Mouse (Mus musculus) lung, embryonic 14.5 days (tissue): Measurements from ENCODE around the gene Cdc73. TPM values are rescaled to one million over a fixed set of nuclear protein-coding genes. Genes with fewer than 3 reads are reported as not detected.
"Not testable (repeated sequence)": the region's sequence is repeated elsewhere in the genome, so short reads cannot be mapped to it uniquely, and the experiment has no call there.

Source experiments
- ATAC-seq: fragments of 200-750 bp; cut with Nextera tagmentation; 2 replicates; pipeline ENCODE4 v1.8.0; 2017; ENCODE audit warnings: mild to moderate bottlenecking, moderate TSS enrichment, moderate library complexity; ENCODE audit not compliant: insufficient read depth
- DNase-seq: peaks from one replicate; pipeline ENCODE4 v3.0.0-alpha.2; 2015
- H3K27ac ChIP-seq: fragments of 300-500 bp; sonication (generic); 2 replicates; pipeline ENCODE4 v1.5.1; 2014; ENCODE audit warnings: low read depth, mild to moderate bottlenecking, moderate library complexity
- H3K27me3 ChIP-seq: fragments of 300-500 bp; sonication (generic); 2 replicates; pipeline ENCODE4 v1.6.1; 2014; ENCODE audit warnings: low read length, control low read depth; ENCODE audit not compliant: insufficient read depth
- H3K36me3 ChIP-seq: fragments of 300-500 bp; sonication (generic); 2 replicates; pipeline ENCODE4 v1.6.1; 2014; ENCODE audit warnings: control low read depth; ENCODE audit not compliant: insufficient read depth
- H3K4me1 ChIP-seq: fragments of 300-500 bp; sonication (generic); 2 replicates; pipeline ENCODE4 v1.6.1; 2014; ENCODE audit warnings: antibody characterized with exemption, control low read depth; ENCODE audit not compliant: insufficient read depth
- H3K4me2 ChIP-seq: fragments of 300-500 bp; sonication (generic); 2 replicates; pipeline ENCODE4 v1.6.1; 2014; ENCODE audit warnings: mild to moderate bottlenecking
- H3K4me3 ChIP-seq: fragments of 300-500 bp; sonication (generic); 2 replicates; pipeline ENCODE4 v1.5.1; 2014; ENCODE audit warnings: low read depth, low read length
- H3K9ac ChIP-seq: fragments of 300-500 bp; sonication (generic); 2 replicates; pipeline ENCODE4 v1.6.1; 2014
- H3K9me3 ChIP-seq: fragments of 300-500 bp; sonication (generic); 2 replicates; pipeline ENCODE4 v1.6.1; 2016; ENCODE audit warnings: low read depth, low read length, control low read depth
- CTCF ChIP-seq: IDR thresholded peaks from 2 replicates; pipeline ENCODE4 v1.5.1; 2016; ENCODE audit warnings: antibody characterized with exemption, low read depth
- WGBS: fragments of 180-500 bp; shearing (Covaris S2); extraction: QIAGEN DNeasy Blood & Tissue Kit; methylation state at CpG from one replicate; pipeline ENCODE4 v1.1.7; 2014; 5-methylcytosine and 5-hydroxymethylcytosine counted together
- polyA plus RNA-seq: library from polyadenylated mRNA; unstranded; fragments of >200 nt; fragmentation: Nextera tagmentation; extraction: Ambion mirVana; gene quantifications from 2 replicates; pipeline ENCODE4 v1.2.1, GENCODE M21; 2014

Gene Cdc73
- polyA plus RNA-seq, 1 experiment from 2014 or later: 22.2 TPM

DNA sequence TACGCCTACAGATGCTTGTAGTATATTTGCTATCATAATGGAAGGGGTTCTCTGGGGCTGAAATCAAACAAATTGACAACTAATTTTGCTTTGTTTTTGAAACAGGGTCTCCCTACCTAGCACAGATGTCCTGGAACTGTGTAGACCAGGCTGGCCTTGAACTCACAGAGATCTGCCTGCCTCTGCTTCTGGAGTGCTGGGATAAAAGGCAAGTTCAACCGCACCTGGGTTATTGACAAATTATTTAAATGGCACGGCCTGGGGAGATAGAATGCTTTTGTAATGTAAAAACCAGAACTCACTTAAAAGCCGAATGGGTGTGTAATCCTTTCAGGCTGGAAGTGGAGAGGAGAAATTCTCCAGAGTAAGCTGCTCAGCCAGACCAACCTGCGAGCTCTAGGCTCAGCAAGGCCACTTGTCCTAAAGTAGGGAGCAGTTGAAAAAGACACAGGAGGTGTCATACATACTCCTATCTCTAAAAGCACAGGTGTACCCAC lies 31.3 kb upstream of the Cdc73 start:
- no peak overlapping the region for H3K4me2 ChIP-seq
- 80% methylated on average over 5 of the region's 5 CpGs for WGBS
- ATAC-seq (no peak), DNase-seq (no peak)
- H3K4me3 ChIP-seq: no peak overlapping the region
- H3K36me3 ChIP-seq: no peaks in the 10 kb centered on the region
- no peaks in the 10 kb centered on the region for H3K4me1 ChIP-seq
- H3K27me3 ChIP-seq: no peaks in the 10 kb centered on the region
- H3K9me3 ChIP-seq: no peaks in the 10 kb centered on the region
- TF ChIP-seq CTCF: no peak
- H3K9ac ChIP-seq: no peak overlapping the region
- H3K27ac ChIP-seq: no peak overlapping the region

DNA sequence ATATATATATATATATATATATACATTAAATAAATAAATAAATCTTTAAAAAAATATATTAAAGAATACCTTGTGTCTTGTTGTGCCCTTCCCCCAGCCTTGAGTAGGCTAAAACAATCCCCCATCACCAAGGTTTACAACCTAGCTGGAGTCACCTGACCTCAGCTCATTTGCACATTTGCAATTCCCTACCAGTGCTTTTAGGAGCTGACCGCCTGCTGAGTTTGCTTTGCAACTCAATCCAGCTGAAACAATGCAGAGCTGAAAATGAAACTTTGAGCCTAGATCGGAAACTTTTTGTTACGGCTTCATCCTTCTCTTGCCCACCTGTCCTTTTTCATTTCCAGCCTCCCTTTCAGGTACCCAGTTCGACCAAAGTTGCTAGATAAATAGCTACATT lies 29.0 kb upstream of the Cdc73 start:
- H3K36me3 ChIP-seq: no peaks in the 10 kb centered on the region
- no peak for TF ChIP-seq CTCF
- no peaks in the 10 kb centered on the region for H3K27me3 ChIP-seq
- H3K4me2 ChIP-seq: no peak overlapping the region
- no peak overlapping the region for H3K9ac ChIP-seq
- no peaks in the 10 kb centered on the region for H3K9me3 ChIP-seq
- no peaks in the 10 kb centered on the region for H3K4me1 ChIP-seq
- ATAC-seq (no peak), DNase-seq (no peak)
- no peak overlapping the region for H3K4me3 ChIP-seq
- H3K27ac ChIP-seq: no peak overlapping the region
- WGBS: 59% methylated on average over 4 of the region's 4 CpGs

DNA sequence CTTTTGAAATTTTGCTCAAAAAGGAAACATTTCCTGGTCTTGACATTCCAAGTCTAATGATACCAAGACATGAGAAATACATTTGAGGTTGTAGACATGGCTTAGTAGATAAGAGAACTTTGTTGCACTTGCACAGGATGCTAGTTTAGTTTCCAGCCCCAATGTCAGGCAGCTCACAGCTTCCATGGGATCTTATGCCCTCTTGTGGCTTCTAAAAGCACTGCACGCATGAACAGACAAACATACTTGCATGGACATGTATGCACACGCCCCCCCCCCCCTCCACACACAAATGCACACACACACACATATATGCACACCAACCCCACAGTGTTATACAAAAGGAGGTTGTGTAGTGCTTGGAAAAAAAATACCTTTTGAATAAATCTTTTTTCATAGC lies 28.2 kb upstream of the Cdc73 start:
- Histone ChIP-seq H3K36me3 (no peaks in the 10 kb centered on the region), H3K9me3 (no peaks in the 10 kb centered on the region), H3K4me2 (no peak overlapping the region), H3K27ac (no peak overlapping the region), H3K27me3 (no peaks in the 10 kb centered on the region), H3K4me3 (no peak overlapping the region), H3K9ac (no peak overlapping the region), H3K4me1 (no peaks in the 10 kb centered on the region)
- ATAC-seq (no peak), DNase-seq (peak; percentile 62)
- WGBS: 65% methylated on average over 2 of the region's 2 CpGs
- peak; percentile 52 for TF ChIP-seq CTCF

DNA sequence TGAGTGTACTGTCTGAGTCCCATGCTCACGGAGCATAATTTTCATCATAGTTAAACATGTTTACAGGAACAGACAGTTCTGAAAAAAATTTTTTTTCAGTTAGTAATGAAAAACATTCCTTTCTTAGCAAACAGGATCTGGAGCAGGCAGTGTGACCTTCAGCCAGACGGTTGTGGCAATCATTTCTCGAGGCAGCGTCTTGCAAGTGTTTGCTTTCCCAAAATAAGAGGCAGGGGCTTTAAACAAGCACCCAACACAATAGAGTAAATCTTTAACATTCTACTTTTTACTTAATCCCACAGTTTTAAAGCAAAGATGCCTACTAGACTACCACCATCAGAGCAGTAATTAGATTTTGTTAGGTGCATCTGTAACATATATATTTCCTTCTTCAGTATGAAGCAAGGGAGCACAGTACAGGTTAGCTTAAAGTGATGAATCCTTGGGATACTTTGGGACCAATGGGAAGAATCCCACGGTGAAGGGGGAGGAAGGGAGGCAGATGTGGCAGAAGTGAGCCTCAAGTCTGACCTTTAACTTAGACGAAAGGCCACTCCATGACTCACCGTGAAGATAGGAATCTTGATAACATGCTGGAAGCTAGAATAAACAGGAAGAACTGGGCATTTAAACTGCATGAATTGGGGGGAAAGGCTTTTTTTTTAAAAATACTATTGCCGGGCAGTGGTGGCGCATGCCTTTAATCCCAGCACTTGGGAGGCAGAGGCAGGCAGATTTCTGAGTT lies 25.2 kb upstream of the Cdc73 start:
- no peak for DNase-seq
- 48% methylated on average over 9 of the region's 9 CpGs for WGBS

DNA sequence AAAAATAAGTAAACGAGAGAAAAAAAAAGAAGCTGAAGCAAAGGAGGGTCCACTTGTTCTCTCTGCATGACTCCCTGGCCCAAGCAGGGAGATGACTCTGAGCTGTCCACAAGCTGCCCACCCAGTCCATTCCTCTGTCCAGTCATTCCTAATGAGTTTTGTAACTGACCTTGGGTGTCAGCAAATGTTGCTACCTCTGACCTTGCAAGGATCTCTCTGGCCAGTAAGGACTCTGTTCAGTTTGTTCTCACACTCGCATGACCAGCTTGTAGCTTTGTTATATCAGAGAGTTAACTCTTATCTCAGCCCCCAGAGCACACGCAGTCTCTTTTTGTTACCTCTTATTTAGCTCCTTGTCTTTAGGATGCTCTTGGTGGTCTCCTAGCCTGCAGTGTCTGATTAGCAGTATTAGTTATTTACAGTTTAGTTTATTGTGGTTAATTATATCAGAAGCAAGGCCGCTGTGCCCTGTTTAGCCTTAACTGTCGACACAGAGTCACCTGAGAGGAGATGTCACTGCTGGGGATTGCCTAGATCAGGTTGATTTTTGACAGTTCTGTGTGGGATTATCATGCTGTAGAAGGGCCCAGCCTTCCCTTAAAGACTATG lies 21.9 kb upstream of the Cdc73 start:
- no peak overlapping the region for H3K4me2 ChIP-seq
- H3K9ac ChIP-seq: no peak overlapping the region
- H3K36me3 ChIP-seq: no peaks in the 10 kb centered on the region
- H3K27me3 ChIP-seq: no peaks in the 10 kb centered on the region
- no peaks in the 10 kb centered on the region for H3K9me3 ChIP-seq
- ATAC-seq (no peak), DNase-seq (no peak)
- H3K4me3 ChIP-seq: no peak overlapping the region
- no peak for TF ChIP-seq CTCF
- 79% methylated on average over 5 of the region's 5 CpGs for WGBS
- no peaks in the 10 kb centered on the region for H3K4me1 ChIP-seq
- H3K27ac ChIP-seq: no peak overlapping the region

More for the DNA sequence above, 25.2 kb upstream of the Cdc73 start:
- no peaks in the 10 kb centered on the region for H3K27me3 ChIP-seq
- H3K27ac ChIP-seq: no peak overlapping the region
- no peaks in the 10 kb centered on the region for H3K36me3 ChIP-seq
- ATAC-seq: no peak
- H3K9ac ChIP-seq: no peak overlapping the region
- H3K4me3 ChIP-seq: no peak overlapping the region
- H3K9me3 ChIP-seq: no peaks in the 10 kb centered on the region
- H3K4me2 ChIP-seq: no peak overlapping the region
- H3K4me1 ChIP-seq: no peaks in the 10 kb centered on the region
- TF ChIP-seq CTCF: no peak

DNA sequence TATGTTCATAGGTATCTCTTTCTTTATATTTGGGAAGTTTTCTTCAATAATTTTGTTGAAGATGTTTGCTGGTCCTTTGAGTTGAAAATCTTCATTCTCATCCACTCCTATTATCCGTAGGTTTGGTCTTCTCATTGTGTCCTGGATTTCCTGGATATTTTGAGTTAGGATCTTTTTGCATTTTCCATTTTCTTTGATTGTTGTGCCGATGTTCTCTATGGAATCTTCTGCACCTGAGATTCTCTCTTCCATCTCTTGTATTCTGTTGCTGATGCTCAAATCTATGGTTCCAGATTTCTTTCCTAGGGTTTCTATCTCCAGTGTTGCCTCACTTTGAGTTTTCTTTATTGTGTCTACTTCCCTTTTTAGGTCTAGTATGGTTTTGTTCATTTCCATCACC lies 13.3 kb upstream of the Cdc73 start, which contains the start of gene Glrx2:
Gene Glrx2, plus strand, starts transcription at position 301 of the 400 bp plus-strand sequence.
- H3K27me3 ChIP-seq, H3K27ac ChIP-seq, H3K4me2 ChIP-seq, H3K9ac ChIP-seq, H3K4me1 ChIP-seq, DNase-seq, H3K36me3 ChIP-seq, H3K9me3 ChIP-seq, H3K4me3 ChIP-seq, ATAC-seq: not testable (repeated sequence)
- no CpG with 5 or more reads among the region's 2 CpGs for WGBS

DNA sequence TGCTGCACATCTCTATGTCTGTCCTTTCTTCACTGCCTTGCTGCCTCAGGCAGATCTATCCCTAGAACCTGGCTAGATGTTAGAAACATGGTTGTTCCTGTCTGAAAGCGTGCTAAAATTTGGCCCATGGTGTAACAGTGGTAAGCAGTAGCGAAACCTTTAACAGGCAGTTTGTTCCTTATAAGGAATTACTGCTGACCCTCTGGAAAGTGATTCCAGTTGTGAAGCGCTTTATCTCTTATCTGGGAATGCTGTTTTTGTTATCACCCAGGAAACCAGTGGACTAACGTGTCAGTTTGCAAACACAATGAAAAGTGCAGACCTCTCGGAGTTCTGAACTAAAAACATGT lies 7.9 kb upstream of the Cdc73 start:
- H3K4me1 ChIP-seq: no peaks in the 10 kb centered on the region
- DNase-seq (no peak), ATAC-seq (no peak; the same call in 1 of the 2 replicates)
- TF ChIP-seq CTCF: no peak
- no peak overlapping the region for H3K4me2 ChIP-seq
- no peak overlapping the region for H3K4me3 ChIP-seq
- H3K9me3 ChIP-seq: no peaks in the 10 kb centered on the region
- no peak overlapping the region for H3K9ac ChIP-seq
- no peaks in the 10 kb centered on the region for H3K36me3 ChIP-seq
- no peaks in the 10 kb centered on the region for H3K27me3 ChIP-seq
- H3K27ac ChIP-seq: no peak overlapping the region
- 47% methylated on average over 5 of the region's 5 CpGs for WGBS
